Mouse (Mus musculus): ENCODE results near the gene Art2b.

- no peak for TF ChIP-seq CTCF (IDR thresholded peaks at IDR 0.05; ENCODE audit: extremely low read depth, insufficient read depth, insufficient read length, insufficient replicate concordance)
- no peak for TF ChIP-seq POLR2A (IDR thresholded peaks at IDR 0.05; ENCODE audit: low read depth, low read length)
These were observed 33.9 kb downstream of the Art2b start for GRCm38 (mm10) chr7:101551530-101551929.
